Mouse (Mus musculus): ENCODE measurements around the gene Zdhhc7. TPM values are rescaled to one million over a fixed set of nuclear protein-coding genes. Genes with fewer than 3 reads are reported as not detected.

Zdhhc7 gene
- total and polyA plus RNA-seq, 2 experiments from 2014 or later, result 35.2 to 86.8 TPM

GRCm38 (mm10) chr8:120067936-120068668 is 33.2 kb downstream of the Zdhhc7 start:
- H3K4me2 ChIP-seq (ENCODE audit: low read depth, low read length), result no peak overlapping the region
- H3K9ac ChIP-seq (replicated peaks; ENCODE audit: low read depth, low read length), result no peak overlapping the region
- no peaks in the 10 kb centered on the region for H3K4me1 ChIP-seq (ENCODE audit: control insufficient read depth, insufficient read depth)
- ATAC-seq (ENCODE audit: insufficient read depth, low read depth) (no peak), DNase-seq (ENCODE audit: low spot score) (peak; percentile 35)
- no peaks in the 10 kb centered on the region for H3K9me3 ChIP-seq (replicated peaks; ENCODE audit: control insufficient read depth, low read length)
- TF ChIP-seq CTCF (IDR thresholded peaks at IDR 0.05; ENCODE audit: low read depth) (no peak), EP300 (IDR thresholded peaks at IDR 0.05; ENCODE audit: low read depth) (no peak)
- H3K27ac ChIP-seq (ENCODE audit: low read depth), result no peak overlapping the region
- WGBS, result 47% methylated on average over 19 of the region's 19 CpGs
- H3K27me3 ChIP-seq (ENCODE audit: control insufficient read depth, insufficient read depth, low read length), result no peaks in the 10 kb centered on the region
- no peaks in the 10 kb centered on the region for H3K36me3 ChIP-seq (replicated peaks; ENCODE audit: control insufficient read depth, insufficient read depth, low read length)
- H3K4me3 ChIP-seq (ENCODE audit: low read depth, low read length), result no peak overlapping the region

- no peak overlapping the region for H3K9ac ChIP-seq (replicated peaks; ENCODE audit: low read depth, low read length)
- no peak for DNase-seq (ENCODE audit: low spot score)
- no peak for ATAC-seq (ENCODE audit: insufficient read depth, low read depth)
- no peaks in the 10 kb centered on the region for H3K9me3 ChIP-seq (replicated peaks; ENCODE audit: control insufficient read depth, low read length)
- H3K27me3 ChIP-seq (ENCODE audit: control insufficient read depth, insufficient read depth, low read length), result 0 out of 2 replicates have a peak, but pooled peaks cover 4% of the 10 kb centered on the region
- 62% methylated on average over 4 of the region's 4 CpGs for WGBS
- no peaks in the 10 kb centered on the region for H3K4me1 ChIP-seq (ENCODE audit: control insufficient read depth, insufficient read depth)
- TF ChIP-seq CTCF (IDR thresholded peaks at IDR 0.05; ENCODE audit: low read depth), result no peak
- TF ChIP-seq EP300 (IDR thresholded peaks at IDR 0.05; ENCODE audit: low read depth), result no peak
- H3K4me3 ChIP-seq (ENCODE audit: low read depth, low read length), result no peak overlapping the region
- no peaks in the 10 kb centered on the region for H3K36me3 ChIP-seq (replicated peaks; ENCODE audit: control insufficient read depth, insufficient read depth, low read length)
- H3K4me2 ChIP-seq (ENCODE audit: low read depth, low read length), result no peak overlapping the region
- H3K27ac ChIP-seq (ENCODE audit: low read depth), result no peak overlapping the region
Observed at GRCm38 (mm10) chr8:120066226-120066625, 35.1 kb downstream of the Zdhhc7 start.

- 0 out of 2 replicates have a peak, but pooled peaks cover 4% of the 10 kb centered on the region for H3K27me3 ChIP-seq (ENCODE audit: control insufficient read depth, insufficient read depth, low read length)
- ATAC-seq (ENCODE audit: insufficient read depth, low read depth), result no peak
- TF ChIP-seq EP300 (IDR thresholded peaks at IDR 0.05; ENCODE audit: low read depth), result no peak
- no peak for TF ChIP-seq CTCF (IDR thresholded peaks at IDR 0.05; ENCODE audit: low read depth)
- H3K27ac ChIP-seq (ENCODE audit: low read depth), result no peak overlapping the region
- H3K36me3 ChIP-seq (replicated peaks; ENCODE audit: control insufficient read depth, insufficient read depth, low read length), result no peaks in the 10 kb centered on the region
- H3K9me3 ChIP-seq (replicated peaks; ENCODE audit: control insufficient read depth, low read length), result no peaks in the 10 kb centered on the region
- DNase-seq (ENCODE audit: low spot score), result no peak
- no peak overlapping the region for H3K4me3 ChIP-seq (ENCODE audit: low read depth, low read length)
- 90% methylated on average over 8 of the region's 8 CpGs for WGBS
- no peak overlapping the region for H3K9ac ChIP-seq (replicated peaks; ENCODE audit: low read depth, low read length)
- H3K4me1 ChIP-seq (ENCODE audit: control insufficient read depth, insufficient read depth), result no peaks in the 10 kb centered on the region
- H3K4me2 ChIP-seq (ENCODE audit: low read depth, low read length), result no peak overlapping the region
Observed at GRCm38 (mm10) chr8:120065611-120066010, 35.7 kb downstream of the Zdhhc7 start.

GRCm38 (mm10) chr8:120063326-120063725 is 38.0 kb downstream of the Zdhhc7 start:
- Histone ChIP-seq H3K27ac (ENCODE audit: low read depth) (no peak overlapping the region), H3K9ac (replicated peaks; ENCODE audit: low read depth, low read length) (no peak overlapping the region), H3K9me3 (replicated peaks; ENCODE audit: control insufficient read depth, low read length) (no peaks in the 10 kb centered on the region), H3K27me3 (ENCODE audit: control insufficient read depth, insufficient read depth, low read length) (0 out of 2 replicates have a peak, but pooled peaks cover 4% of the 10 kb centered on the region), H3K4me3 (ENCODE audit: low read depth, low read length) (no peak overlapping the region), H3K4me2 (ENCODE audit: low read depth, low read length) (no peak overlapping the region), H3K36me3 (replicated peaks; ENCODE audit: control insufficient read depth, insufficient read depth, low read length) (no peaks in the 10 kb centered on the region), H3K4me1 (ENCODE audit: control insufficient read depth, insufficient read depth) (no peaks in the 10 kb centered on the region)
- 73% methylated on average over 3 of the region's 3 CpGs for WGBS
- DNase-seq (ENCODE audit: low spot score) (no peak), ATAC-seq (ENCODE audit: insufficient read depth, low read depth) (no peak)
- TF ChIP-seq CTCF (IDR thresholded peaks at IDR 0.05; ENCODE audit: low read depth) (no peak), EP300 (IDR thresholded peaks at IDR 0.05; ENCODE audit: low read depth) (no peak)

- WGBS, result 84% methylated on average over 14 of the region's 14 CpGs
- Histone ChIP-seq H3K27me3 (ENCODE audit: control insufficient read depth, insufficient read depth, low read length) (0 out of 2 replicates have a peak, but pooled peaks cover 4% of the 10 kb centered on the region), H3K4me2 (ENCODE audit: low read depth, low read length) (no peak overlapping the region), H3K4me1 (ENCODE audit: control insufficient read depth, insufficient read depth) (no peaks in the 10 kb centered on the region), H3K4me3 (ENCODE audit: low read depth, low read length) (no peak overlapping the region), H3K36me3 (replicated peaks; ENCODE audit: control insufficient read depth, insufficient read depth, low read length) (no peaks in the 10 kb centered on the region), H3K27ac (ENCODE audit: low read depth) (no peak overlapping the region), H3K9ac (replicated peaks; ENCODE audit: low read depth, low read length) (no peak overlapping the region), H3K9me3 (replicated peaks; ENCODE audit: control insufficient read depth, low read length) (no peaks in the 10 kb centered on the region)
- TF ChIP-seq CTCF (IDR thresholded peaks at IDR 0.05; ENCODE audit: low read depth), result no peak
- no peak for TF ChIP-seq EP300 (IDR thresholded peaks at IDR 0.05; ENCODE audit: low read depth)
- no peak for ATAC-seq (ENCODE audit: insufficient read depth, low read depth)
- no peak for DNase-seq (ENCODE audit: low spot score)
Observed at GRCm38 (mm10) chr8:120062742-120063141, 38.5 kb downstream of the Zdhhc7 start.

Data from heart, postnatal 0 days (tissue).